Mouse (Mus musculus) heart, postnatal 0 days (tissue): ENCODE measurements around the gene Gpr152. TPM values are rescaled to one million over a fixed set of nuclear protein-coding genes. Genes with fewer than 3 reads are reported as not detected.

Experiments
- ATAC-seq: fragments of 200-750 bp; cut with Nextera tagmentation; 2 replicates; pipeline ENCODE4 v1.8.0; 2017; ENCODE audit warnings: low read depth, moderate number of reproducible peaks, moderate library complexity; ENCODE audit not compliant: insufficient read depth
- DNase-seq: peaks from one replicate; pipeline ENCODE4 v3.0.0-alpha.2; 2016; ENCODE audit warnings: low spot score
- H3K27ac ChIP-seq: fragments of 300-500 bp; sonication (generic); 2 replicates; pipeline ENCODE4 v1.5.1; 2014; ENCODE audit warnings: low read depth, mild to moderate bottlenecking
- H3K27me3 ChIP-seq: fragments of 300-500 bp; sonication (generic); 2 replicates; pipeline ENCODE4 v1.6.1; 2014; ENCODE audit warnings: low read length, mixed read lengths; ENCODE audit not compliant: control insufficient read depth, insufficient read depth
- H3K36me3 ChIP-seq: fragments of 300-500 bp; sonication (generic); replicated peaks from 2 replicates; pipeline ENCODE4 v1.6.1; 2014; ENCODE audit warnings: low read length, mixed read lengths; ENCODE audit not compliant: control insufficient read depth, insufficient read depth
- H3K4me1 ChIP-seq: fragments of 300-500 bp; sonication (generic); 2 replicates; pipeline ENCODE4 v1.6.1; 2014; ENCODE audit warnings: antibody characterized with exemption; ENCODE audit not compliant: control insufficient read depth, insufficient read depth
- H3K4me2 ChIP-seq: fragments of 300-500 bp; sonication (generic); 2 replicates; pipeline ENCODE4 v1.6.1; 2014; ENCODE audit warnings: low read depth, mild to moderate bottlenecking, low read length, moderate library complexity
- H3K4me3 ChIP-seq: fragments of 300-500 bp; sonication (generic); 2 replicates; pipeline ENCODE4 v1.5.1; 2014; ENCODE audit warnings: low read depth, low read length
- H3K9ac ChIP-seq: fragments of 300-500 bp; sonication (generic); replicated peaks from 2 replicates; pipeline ENCODE4 v1.6.1; 2014; ENCODE audit warnings: low read depth, low read length, mixed read lengths
- H3K9me3 ChIP-seq: fragments of 300-500 bp; sonication (generic); replicated peaks from 2 replicates; pipeline ENCODE4 v1.6.1; 2016; ENCODE audit warnings: low read length; ENCODE audit not compliant: control insufficient read depth
- CTCF ChIP-seq: IDR thresholded peaks from 2 replicates; pipeline ENCODE4 v1.5.1; 2016; ENCODE audit warnings: antibody characterized with exemption, control low read depth, low read depth
- EP300 ChIP-seq: IDR thresholded peaks from 2 replicates; pipeline ENCODE4 v1.6.1; 2016; ENCODE audit warnings: antibody characterized with exemption, low read depth
- WGBS: fragments of 180-500 bp; shearing (Covaris S2); extraction: QIAGEN DNeasy Blood & Tissue Kit; methylation state at CpG from one replicate; pipeline ENCODE4 v1.1.7; 2014; 5-methylcytosine and 5-hydroxymethylcytosine counted together
- polyA plus RNA-seq: library from polyadenylated mRNA; unstranded; fragments of >200 nt; fragmentation: Nextera tagmentation; extraction: Ambion mirVana; gene quantifications from 2 replicates; pipeline ENCODE4 v1.2.1, GENCODE M21; 2015
- total RNA-seq: library from RNA; depleted of rRNA; stranded (reverse); fragments of >200 nt; gene quantifications from 2 replicates; pipeline ENCODE4 v1.2.3, GENCODE M21; 2014; ENCODE audit warnings: low replicate concordance

The Gpr152 gene
- total and polyA plus RNA-seq, 2 experiments from 2014 or later, result 0.03 TPM; not detected in 1

GRCm38 (mm10) chr19:4156073-4156579 lies 16.5 kb downstream of the Gpr152 start:
- no peak for DNase-seq

GRCm38 (mm10) chr19:4156771-4157170 lies 17.2 kb downstream of the Gpr152 start:
- ATAC-seq (no peak), DNase-seq (no peak)
- 83% methylated on average over 12 of the region's 12 CpGs for WGBS
- no peaks in the 10 kb centered on the region for H3K9me3 ChIP-seq
- TF ChIP-seq CTCF (no peak), EP300 (no peak)
- peaks cover 5% of the 10 kb centered on the region; the same call in 1 of the 2 replicates for H3K4me1 ChIP-seq
- no peaks in the 10 kb centered on the region for H3K27me3 ChIP-seq
- H3K4me3 ChIP-seq, result no peak overlapping the region
- H3K9ac ChIP-seq, result no peak overlapping the region
- H3K36me3 ChIP-seq, result peaks cover 76% of the 10 kb centered on the region
- no peak overlapping the region for H3K27ac ChIP-seq
- H3K4me2 ChIP-seq, result no peak overlapping the region

More at GRCm38 (mm10) chr19:4156073-4156579, 16.5 kb downstream of the Gpr152 start:
- WGBS, result 65% methylated on average over 19 of the region's 20 CpGs
- H3K36me3 ChIP-seq, result peaks cover 74% of the 10 kb centered on the region
- no peak overlapping the region for H3K9ac ChIP-seq
- no peaks in the 10 kb centered on the region for H3K27me3 ChIP-seq
- H3K9me3 ChIP-seq, result no peaks in the 10 kb centered on the region
- no peak overlapping the region for H3K27ac ChIP-seq
- peak overlapping the region; percentile 24; the same call in 1 of the 2 replicates for H3K4me3 ChIP-seq
- H3K4me1 ChIP-seq, result peaks cover 5% of the 10 kb centered on the region; the same call in 1 of the 2 replicates
- TF ChIP-seq CTCF (no peak), EP300 (no peak)
- ATAC-seq, result no peak
- H3K4me2 ChIP-seq, result peak overlapping the region; percentile 14; the same call in 1 of the 2 replicates

- DNase-seq, result no peak
- H3K9ac ChIP-seq, result no peak overlapping the region
- H3K9me3 ChIP-seq, result no peaks in the 10 kb centered on the region
- TF ChIP-seq EP300, result no peak
- TF ChIP-seq CTCF, result no peak
- no peak for ATAC-seq
- H3K4me3 ChIP-seq, result no peak overlapping the region
- peaks cover 4% of the 10 kb centered on the region for H3K4me1 ChIP-seq
- 94% methylated on average over 8 of the region's 8 CpGs for WGBS
- no peak overlapping the region for H3K27ac ChIP-seq
- H3K27me3 ChIP-seq, result no peaks in the 10 kb centered on the region
- H3K36me3 ChIP-seq, result peaks cover 56% of the 10 kb centered on the region
- H3K4me2 ChIP-seq, result no peak overlapping the region
Measured at GRCm38 (mm10) chr19:4159049-4159448, 19.5 kb downstream of the Gpr152 start.

GRCm38 (mm10) chr19:4162646-4163542 lies 23.3 kb downstream of the Gpr152 start, which contains the start of gene Rps6kb2:
Gene Rps6kb2, minus strand, starts transcription at chr19:4163354.
- Histone ChIP-seq H3K4me3 (peak within 1 kb of the TSS; percentile 80), H3K27ac (peak within 1 kb of the TSS; percentile 46), H3K36me3 (peaks cover 44% of the 10 kb centered on the region), H3K9me3 (no peaks in the 10 kb centered on the region), H3K9ac (peak within 1 kb of the TSS; percentile 81), H3K4me2 (peak within 1 kb of the TSS; percentile 81), H3K27me3 (no peaks in the 10 kb centered on the region), H3K4me1 (peaks cover 7% of the 10 kb centered on the region)
- peak; percentile 97 for DNase-seq
- TF ChIP-seq EP300 (peak; percentile 64; the same call in 1 of the 2 replicates), CTCF (no peak; the same call in 1 of the 2 replicates)
- ATAC-seq, result peak; percentile 79
- 6% methylated on average over 42 of the region's 42 CpGs for WGBS

GRCm38 (mm10) chr19:4163543-4163887 lies 23.9 kb downstream of the Gpr152 start:
- Histone ChIP-seq H3K9me3 (no peaks in the 10 kb centered on the region), H3K9ac (peak overlapping the region; percentile 81; the same call in 1 of the 2 replicates), H3K4me2 (peak overlapping the region; percentile 81), H3K4me1 (peaks cover 7% of the 10 kb centered on the region), H3K36me3 (peaks cover 38% of the 10 kb centered on the region), H3K27ac (peak overlapping the region; percentile 44; the same call in 1 of the 2 replicates), H3K27me3 (no peaks in the 10 kb centered on the region), H3K4me3 (peak overlapping the region; percentile 80)
- no peak for TF ChIP-seq CTCF
- TF ChIP-seq EP300, result peak; percentile 13; the same call in 1 of the 2 replicates
- 35% methylated on average over 4 of the region's 4 CpGs for WGBS
- no peak for ATAC-seq
- no peak for DNase-seq
